26 mouse cellular contexts compared by ENCODE assay signal in genomic region chr3:115730336-115730735, GRCm38 (mm10).
"Had no signal": no experiment of that assay in that cellular context is flagged by ENCODE, and none has a peak within 500 bp of the region (broad histone marks: within the 10 kb centered on the region; RNA-seq: fewer than 3 reads in every experiment).

No protein-coding gene starts in this region.

- ATAC-seq: hindbrain, embryonic 16.5 days; intestine, embryonic 16.5 days had no signal

- DNase-seq: gastrocnemius, adult 2 months; gastrocnemius, postnatal 10 days; gastrocnemius, postnatal 25 days; heart, adult 2 months; heart, postnatal 4 days; kidney, adult 11 months; kidney, adult 2 months; kidney, adult 9 months; kidney, postnatal 14 days; kidney, postnatal 4 days; liver had no signal

- H3K4me2 ChIP-seq: heart, embryonic 11.5 days; heart, embryonic 13.5 days; heart, embryonic 15.5 days; hindbrain, embryonic 12.5 days; hindbrain, embryonic 14.5 days; kidney, embryonic 15.5 days; limb, embryonic 12.5 days; liver, embryonic 11.5 days had no signal

- H3K4me3 ChIP-seq: gastrocnemius, adult 2 months; heart, adult 2 months; heart, embryonic 13.5 days; heart, embryonic 15.5 days; hindbrain, embryonic 10.5 days; hindbrain, embryonic 12.5 days; kidney, embryonic 15.5 days; layer of hippocampus, adult 2 months; left cerebral cortex, adult 2 months; limb, embryonic 10.5 days; limb, embryonic 12.5 days had no signal

- H3K36me3 ChIP-seq: heart, embryonic 13.5 days; heart, embryonic 15.5 days; hindbrain, embryonic 10.5 days; hindbrain, embryonic 12.5 days; kidney, embryonic 15.5 days; limb, embryonic 10.5 days; limb, embryonic 12.5 days had no signal

- H3K9ac ChIP-seq: heart, embryonic 13.5 days; heart, embryonic 15.5 days; hindbrain, embryonic 12.5 days; hindbrain, embryonic 14.5 days; kidney, embryonic 15.5 days; limb, embryonic 12.5 days had no signal

- H3K4me1 ChIP-seq: hindbrain, embryonic 10.5 days; hindbrain, embryonic 12.5 days; kidney, embryonic 15.5 days; limb, embryonic 10.5 days; limb, embryonic 12.5 days had no signal

- H3K27ac ChIP-seq: gastrocnemius, adult 2 months; heart, adult 2 months; heart, embryonic 13.5 days; heart, embryonic 15.5 days; hindbrain, embryonic 10.5 days; hindbrain, embryonic 12.5 days; hindbrain, embryonic 14.5 days; kidney, embryonic 15.5 days; kidney, postnatal 0 days; layer of hippocampus, adult 2 months; left cerebral cortex, adult 2 months; limb, embryonic 10.5 days; limb, embryonic 12.5 days had no signal

- H3K9me3 ChIP-seq: heart, embryonic 13.5 days; heart, embryonic 15.5 days; hindbrain, embryonic 10.5 days; hindbrain, embryonic 12.5 days; kidney, embryonic 15.5 days; limb, embryonic 10.5 days; limb, embryonic 12.5 days had no signal

- H3K27me3 ChIP-seq: heart, embryonic 13.5 days; heart, embryonic 15.5 days; hindbrain, embryonic 12.5 days; kidney, embryonic 15.5 days; limb, embryonic 12.5 days had no signal
